8 mouse cellular contexts compared by ENCODE assay signal in genomic region chr9:55283516-55283915, GRCm38 (mm10). TPM values are rescaled to one million over a fixed set of nuclear protein-coding genes. Genes with fewer than 3 reads are reported as not detected.
A peak's percentile ranks its signal among the peaks of the same experiment; 100 is the strongest.
DNase-seq lines count a peak whose midpoint lies in the region; ATAC-seq and TF ChIP-seq lines count a peak whose summit lies in the region.
"Had no signal": no experiment of that assay in that cellular context is flagged by ENCODE, and none has a peak within 500 bp of the region (broad histone marks: within the 10 kb centered on the region; RNA-seq: fewer than 3 reads in every experiment).

No protein-coding gene starts in this region.

- H3K27me3 ChIP-seq in MEL (ENCODE audit: control insufficient read depth in 1 of 2, insufficient read depth in 2 of 2, low read length in 2 of 2) = peaks cover 23 to 46% of the 10 kb centered on the region in 2 experiments
- no peaks in the 10 kb centered on the region for H3K27me3 ChIP-seq in heart, postnatal 0 days (ENCODE audit: control insufficient read depth, insufficient read depth, low read length)
- H3K27me3 ChIP-seq in limb, embryonic 15.5 days = no peaks in the 10 kb centered on the region

- peak; percentile 56 for DNase-seq in MEL (ENCODE audit: low read depth, low spot score)
- peak; percentile 40 for DNase-seq in adrenal gland, postnatal 25 days
- no peak for DNase-seq in heart, postnatal 0 days (ENCODE audit: low spot score)
- DNase-seq in layer of hippocampus, adult 18-20 months (ENCODE audit: low spot score in 2 of 2) = no peak
- DNase-seq in retina, embryonic 14.5 days (ENCODE audit: low spot score) = no peak

- H3K36me3 ChIP-seq in MEL (ENCODE audit: control insufficient read depth in 1 of 2, insufficient read depth in 2 of 2, low read length in 2 of 2) = peaks cover 0 to 6% of the 10 kb centered on the region in 2 experiments; a peak in 2 of 4 replicates
- H3K36me3 ChIP-seq in heart, postnatal 0 days (replicated peaks; ENCODE audit: control insufficient read depth, insufficient read depth, low read length) = no peaks in the 10 kb centered on the region
- H3K36me3 ChIP-seq in limb, embryonic 15.5 days = no peaks in the 10 kb centered on the region
- H3K36me3 ChIP-seq: hindbrain, embryonic 15.5 days had no signal

- peak overlapping the region; percentile 37 for H3K4me2 ChIP-seq in heart, postnatal 0 days (ENCODE audit: low read depth, low read length)
- peak overlapping the region; percentile 43 for H3K4me2 ChIP-seq in limb, embryonic 15.5 days
- H3K4me2 ChIP-seq: hindbrain, embryonic 15.5 days had no signal

- 5% methylated on average over 14 of the region's 14 CpGs for WGBS in heart, postnatal 0 days
- 2% methylated on average over 14 of the region's 14 CpGs for WGBS in limb, embryonic 15.5 days

- no peak overlapping the region for H3K27ac ChIP-seq in MEL (ENCODE audit: control insufficient read depth, low read depth, low read length)
- H3K27ac ChIP-seq in heart, postnatal 0 days (ENCODE audit: low read depth) = no peak overlapping the region
- H3K27ac ChIP-seq in limb, embryonic 15.5 days = no peak overlapping the region
- H3K27ac ChIP-seq: hindbrain, embryonic 15.5 days had no signal

- TF ChIP-seq CTCF in MEL (IDR thresholded peaks at IDR 0.05 in 2 of 3, conservative IDR thresholded peaks at IDR 0.05 in 1 of 3; ENCODE audit: control insufficient read depth in 1 of 3, insufficient read depth in 1 of 3, low read depth in 2 of 3, low read length in 3 of 3, poor library complexity in 1 of 3, severe bottlenecking in 1 of 3) = no peak
- TF ChIP-seq CTCF in heart, postnatal 0 days (IDR thresholded peaks at IDR 0.05; ENCODE audit: low read depth) = no peak

- no peak overlapping the region for H3K9ac ChIP-seq in MEL (ENCODE audit: control insufficient read depth, low read depth, low read length, poor library complexity, severe bottlenecking)
- no peak overlapping the region for H3K9ac ChIP-seq in heart, postnatal 0 days (replicated peaks; ENCODE audit: low read depth, low read length)
- H3K9ac ChIP-seq in limb, embryonic 15.5 days = no peak overlapping the region
- H3K9ac ChIP-seq: hindbrain, embryonic 15.5 days had no signal

- H3K9me3 ChIP-seq in MEL (replicated peaks; ENCODE audit: insufficient read depth, low read length) = no peaks in the 10 kb centered on the region
- H3K9me3 ChIP-seq in heart, postnatal 0 days (replicated peaks; ENCODE audit: control insufficient read depth, low read length) = no peaks in the 10 kb centered on the region
- H3K9me3 ChIP-seq in limb, embryonic 15.5 days = no peaks in the 10 kb centered on the region
- H3K9me3 ChIP-seq: hindbrain, embryonic 15.5 days had no signal

- no peak for ATAC-seq in heart, postnatal 0 days (ENCODE audit: insufficient read depth, low read depth)
- no peak for ATAC-seq in limb, embryonic 15.5 days (ENCODE audit: insufficient number of reproducible peaks, low FRiP score, low TSS enrichment, low read depth)
- 0 out of 2 replicates have a peak, but pooled peaks have one; percentile 30 for ATAC-seq in neutrophil, adult 5-6 weeks (ENCODE audit: extremely low read depth, insufficient number of reproducible peaks, low FRiP score, poor library complexity, severe bottlenecking)

- TF ChIP-seq EP300 in MEL (IDR thresholded peaks at IDR 0.05; ENCODE audit: low read depth in 1 of 2, low read length in 2 of 2) = no peak
- no peak for TF ChIP-seq EP300 in heart, postnatal 0 days (IDR thresholded peaks at IDR 0.05; ENCODE audit: low read depth)

- no peaks in the 10 kb centered on the region for H3K79me2 ChIP-seq in MEL (ENCODE audit: control insufficient read depth, insufficient read depth, low read length, poor library complexity)

- H3K4me3 ChIP-seq in MEL (ENCODE audit: control insufficient read depth in 1 of 2, insufficient read depth in 1 of 2, low read depth in 2 of 2, low read length in 2 of 2) = no peak overlapping the region
- 0 out of 2 replicates have a peak overlapping the region, but pooled peaks have one; percentile 16 for H3K4me3 ChIP-seq in heart, postnatal 0 days (ENCODE audit: low read depth, low read length)
- H3K4me3 ChIP-seq in limb, embryonic 15.5 days = 0 out of 2 replicates have a peak overlapping the region, but pooled peaks have one; percentile 7
- H3K4me3 ChIP-seq: hindbrain, embryonic 15.5 days had no signal

- H3K4me1 ChIP-seq in MEL (ENCODE audit: control insufficient read depth in 1 of 2, insufficient read depth in 2 of 2, low read length in 2 of 2) = peaks cover 0 to 4% of the 10 kb centered on the region in 2 experiments; a peak in 2 of 4 replicates
- no peaks in the 10 kb centered on the region for H3K4me1 ChIP-seq in heart, postnatal 0 days (ENCODE audit: control insufficient read depth, insufficient read depth)
- peaks cover 4% of the 10 kb centered on the region for H3K4me1 ChIP-seq in limb, embryonic 15.5 days
- H3K4me1 ChIP-seq: hindbrain, embryonic 15.5 days had no signal

- TF ChIP-seq RAD21 in MEL (IDR thresholded peaks at IDR 0.05; ENCODE audit: low read depth, low read length) = no peak

- no peak for TF ChIP-seq POLR2A in MEL (IDR thresholded peaks at IDR 0.05; ENCODE audit: control insufficient read depth in 1 of 2, insufficient read depth in 1 of 2, low read depth in 1 of 2, low read length in 2 of 2, poor library complexity in 1 of 2)

TF ChIP-seq in MEL, 35 proteins besides CTCF, POLR2A, EP300 and RAD21:
- TF ChIP-seq ZMIZ1 (IDR thresholded peaks at IDR 0.05; ENCODE audit: low read depth, low read length) (no peak), JUND (IDR thresholded peaks at IDR 0.05; ENCODE audit: low read depth, low read length) (no peak), UBTF (IDR thresholded peaks at IDR 0.05; ENCODE audit: borderline replicate concordance, insufficient read depth, low read depth, low read length) (no peak), MAX (IDR thresholded peaks at IDR 0.05; ENCODE audit: low read length) (no peak), POLR2AphosphoS2 (IDR thresholded peaks at IDR 0.05; ENCODE audit: low read length) (no peak), USF2 (IDR thresholded peaks at IDR 0.05; ENCODE audit: borderline replicate concordance in 1 of 2, insufficient read depth in 1 of 2, low read depth in 1 of 2, low read length in 2 of 2) (no peak), POLR2AphosphoS5 (IDR thresholded peaks at IDR 0.05; ENCODE audit: borderline replicate concordance, low read depth, low read length) (no peak), HCFC1 (IDR thresholded peaks at IDR 0.05; ENCODE audit: low read depth, low read length) (no peak), ELF1 (IDR thresholded peaks at IDR 0.05; ENCODE audit: low read depth, low read length) (no peak), USF1 (IDR thresholded peaks at IDR 0.05; ENCODE audit: low read depth, low read length) (no peak), KAT2A (conservative IDR thresholded peaks at IDR 0.05; ENCODE audit: low read depth, low read length) (no peak), TCF12 (IDR thresholded peaks at IDR 0.05; ENCODE audit: low read depth, low read length) (no peak), GABPA (IDR thresholded peaks at IDR 0.05; ENCODE audit: low read depth, low read length) (no peak), BHLHE40 (IDR thresholded peaks at IDR 0.05; ENCODE audit: borderline replicate concordance, low read depth, low read length) (no peak), RCOR1 (IDR thresholded peaks at IDR 0.05; ENCODE audit: low read depth, low read length) (no peak), MAFK (IDR thresholded peaks at IDR 0.05; ENCODE audit: borderline replicate concordance, low read depth, low read length) (no peak), CHD2 (IDR thresholded peaks at IDR 0.05; ENCODE audit: low read length) (no peak), SMC3 (IDR thresholded peaks at IDR 0.05; ENCODE audit: low read depth, low read length) (no peak)

RNA-seq across cellular contexts. Expression of gene Nrg4, which starts 43.1 kb away (rescaled TPM):
- total RNA-seq in MEL (2012; rRNA removed) = 0.08 TPM in 1 of 2 replicates, not detected in the other
- under 1 TPM in 1 of 2 experiments, not detected in 1; 0.67 TPM for polyA plus RNA-seq in MEL (2012; ENCODE audit: insufficient read depth in 1 of 2, insufficient read length in 2 of 2, low read depth in 1 of 2, low replicate concordance in 2 of 2, missing spikeins in 1 of 2)
- 27.2 and 47.6 TPM in 2 replicates for total RNA-seq in adrenal gland, postnatal 25 days (2021)
- 0.43 TPM in 1 of 2 replicates, not detected in the other for total RNA-seq in heart, postnatal 0 days (2014; rRNA removed; ENCODE audit: low replicate concordance)
- 1.2 and 1.3 TPM in 2 replicates for polyA plus RNA-seq in heart, postnatal 0 days (2015; fragmentation: Nextera tagmentation; extraction: Ambion mirVana)
- polyA plus RNA-seq in limb, embryonic 15.5 days (2015; fragmentation: Nextera tagmentation; extraction: Ambion mirVana) = 1.9 and 2.1 TPM in 2 replicates
- 0.47 and 0.49 TPM in 2 replicates for total RNA-seq in neutrophil, adult 5-6 weeks (2017)
- total RNA-seq in layer of hippocampus, adult 18-20 months (2021) = under 1 TPM; 0.33 to 0.45 TPM

RNA-seq across cellular contexts. Expression of gene Tmem266, which starts 43.2 kb away (rescaled TPM):
- not detected in 2 replicates for total RNA-seq in MEL (2012; rRNA removed)
- not detected for polyA plus RNA-seq in MEL (2012; ENCODE audit: insufficient read depth in 1 of 2, insufficient read length in 2 of 2, low read depth in 1 of 2, low replicate concordance in 2 of 2, missing spikeins in 1 of 2)
- total RNA-seq in adrenal gland, postnatal 25 days (2021) = 0.58 and 1.3 TPM in 2 replicates
- total RNA-seq in heart, postnatal 0 days (2014; rRNA removed; ENCODE audit: low replicate concordance) = 2.1 TPM in 1 of 2 replicates, not detected in the other
- polyA plus RNA-seq in heart, postnatal 0 days (2015; fragmentation: Nextera tagmentation; extraction: Ambion mirVana) = 0.11 and 0.15 TPM in 2 replicates
- 0.65 and 0.90 TPM in 2 replicates for polyA plus RNA-seq in limb, embryonic 15.5 days (2015; fragmentation: Nextera tagmentation; extraction: Ambion mirVana)
- 0.12 TPM in 1 of 2 replicates, not detected in the other for total RNA-seq in neutrophil, adult 5-6 weeks (2017)
- total RNA-seq in layer of hippocampus, adult 18-20 months (2021) = 1 to 10 TPM; 5.5 to 6.4 TPM

Comparison
In these comparisons a context has a peak if more than half of its experiments do, and no peak if none do; other contexts are left out.
1. DNase-seq: peak in MEL (single experiment) and adrenal gland, postnatal 25 days (single experiment); none in heart, postnatal 0 days (single experiment), layer of hippocampus, adult 18-20 months (0 of 2) and retina, embryonic 14.5 days (single experiment).
2. H3K4me3 ChIP-seq: peak in heart, postnatal 0 days (single experiment) and limb, embryonic 15.5 days (single experiment); none in MEL (0 of 2).
3. RNA of gene Nrg4, which starts 43.1 kb away (total RNA-seq): 27.2 to 47.6 TPM in adrenal gland, postnatal 25 days; 0.47 to 0.49 TPM in neutrophil, adult 5-6 weeks, 0.33 to 0.45 TPM in layer of hippocampus, adult 18-20 months, 0.08 TPM in MEL and 0.43 TPM in heart, postnatal 0 days; every median in the first group is over 10 times any median in the second.